Mouse (Mus musculus): ENCODE measurements at regions not wholly inside any gene's neighbourhood (a gene's known extent, or its start where the extent isn't known, plus 50 kb on each side); places are given as distances from the start of the nearest gene placed in this dataset.
"Not testable (repeated sequence)": the region's sequence is repeated elsewhere in the genome, so short reads cannot be mapped to it uniquely, and the experiment has no call there.

- no peaks in the 10 kb centered on the region for H3K9me3 ChIP-seq (ENCODE audit: low read length)
- H3K4me1 ChIP-seq (ENCODE audit: insufficient read depth) = no peaks in the 10 kb centered on the region
- no peaks in the 10 kb centered on the region for H3K27me3 ChIP-seq (ENCODE audit: insufficient read depth, low read length)
- ATAC-seq = no peak
- no peak overlapping the region for H3K27ac ChIP-seq (ENCODE audit: low read depth, low read length)
- H3K4me3 ChIP-seq (ENCODE audit: low read depth, low read length) = no peak overlapping the region
- no peak for DNase-seq
- H3K9ac ChIP-seq = no peak overlapping the region
- H3K4me2 ChIP-seq (ENCODE audit: low read depth) = no peak overlapping the region
- H3K36me3 ChIP-seq (ENCODE audit: insufficient read depth) = no peaks in the 10 kb centered on the region
- 95% methylated on average over 6 of the region's 6 CpGs for WGBS
- TF ChIP-seq CTCF (IDR thresholded peaks at IDR 0.05; ENCODE audit: low read depth) = no peak
These were observed 55.4 kb upstream of the Col13a1 start for GRCm38 (mm10) chr10:62034291-62034690.

GRCm38 (mm10) chr10:62033748-62034147, 54.8 kb upstream of the Col13a1 start:
- Histone ChIP-seq H3K4me3 (ENCODE audit: low read depth, low read length) (no peak overlapping the region), H3K4me1 (ENCODE audit: insufficient read depth) (no peaks in the 10 kb centered on the region), H3K36me3 (ENCODE audit: insufficient read depth) (no peaks in the 10 kb centered on the region), H3K9ac (no peak overlapping the region), H3K4me2 (ENCODE audit: low read depth) (no peak overlapping the region), H3K27me3 (ENCODE audit: insufficient read depth, low read length) (no peaks in the 10 kb centered on the region), H3K27ac (ENCODE audit: low read depth, low read length) (no peak overlapping the region), H3K9me3 (ENCODE audit: low read length) (no peaks in the 10 kb centered on the region)
- no peak for ATAC-seq
- WGBS = 86% methylated on average over 5 of the region's 5 CpGs
- no peak for DNase-seq
- no peak for TF ChIP-seq CTCF (IDR thresholded peaks at IDR 0.05; ENCODE audit: low read depth)

- not testable (repeated sequence) for H3K27me3 ChIP-seq (ENCODE audit: insufficient read depth, low read length); H3K27ac ChIP-seq (ENCODE audit: low read depth, low read length); H3K9ac ChIP-seq; H3K4me1 ChIP-seq (ENCODE audit: insufficient read depth); H3K4me3 ChIP-seq (ENCODE audit: low read depth, low read length); H3K4me2 ChIP-seq (ENCODE audit: low read depth); ATAC-seq; DNase-seq; H3K36me3 ChIP-seq (ENCODE audit: insufficient read depth); H3K9me3 ChIP-seq (ENCODE audit: low read length)
- 87% methylated on average over 6 of the region's 6 CpGs for WGBS
These were observed 53.1 kb upstream of the Col13a1 start for GRCm38 (mm10) chr10:62031986-62032385.

- H3K9me3 ChIP-seq (ENCODE audit: low read length) = no peaks in the 10 kb centered on the region
- no peak overlapping the region for H3K4me2 ChIP-seq (ENCODE audit: low read depth)
- no peak overlapping the region for H3K9ac ChIP-seq
- no peaks in the 10 kb centered on the region for H3K4me1 ChIP-seq (ENCODE audit: insufficient read depth)
- ATAC-seq (no peak), DNase-seq (no peak)
- H3K27ac ChIP-seq (ENCODE audit: low read depth, low read length) = no peak overlapping the region
- no peaks in the 10 kb centered on the region for H3K27me3 ChIP-seq (ENCODE audit: insufficient read depth, low read length)
- no peak overlapping the region for H3K4me3 ChIP-seq (ENCODE audit: low read depth, low read length)
- no peaks in the 10 kb centered on the region for H3K36me3 ChIP-seq (ENCODE audit: insufficient read depth)
- 90% methylated on average over 2 of the region's 2 CpGs for WGBS
- no peak for TF ChIP-seq CTCF (IDR thresholded peaks at IDR 0.05; ENCODE audit: low read depth)
These were observed 50.4 kb upstream of the Col13a1 start for GRCm38 (mm10) chr10:62029271-62029670.

Measured in forebrain, postnatal 0 days (tissue).